8 mouse cellular contexts compared by ENCODE assay signal in the genomic region with DNA sequence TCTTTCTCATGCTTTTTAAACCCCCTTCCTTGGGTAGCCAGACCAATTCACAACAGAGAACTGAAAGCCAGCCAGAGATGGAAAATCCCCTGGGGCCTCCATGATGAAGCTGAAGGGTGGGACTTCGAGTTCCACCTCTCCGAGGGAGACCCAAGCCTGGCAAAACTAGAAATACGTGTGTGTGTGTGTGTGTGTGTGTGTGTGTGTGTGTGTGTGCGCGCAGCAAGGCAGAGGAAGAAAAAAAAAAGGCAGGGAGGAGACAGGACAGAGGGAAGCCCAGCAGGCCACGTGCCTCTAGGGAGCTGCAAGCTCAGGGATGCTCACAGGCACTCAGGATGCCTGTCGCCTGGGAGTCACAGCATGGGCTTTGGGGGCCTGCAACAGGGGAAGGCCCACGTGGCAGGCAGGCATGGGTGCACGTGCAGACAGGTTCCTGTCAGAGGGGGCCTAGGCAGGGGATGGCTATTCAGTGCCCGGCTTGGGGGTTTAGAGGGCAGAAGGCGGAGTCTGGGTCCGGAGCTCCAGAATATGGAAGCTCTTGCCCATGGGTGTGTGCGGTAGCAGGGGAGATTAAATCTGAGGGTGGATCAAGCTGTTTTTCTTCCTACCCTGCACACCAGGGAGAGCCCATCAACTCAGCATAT. TPM values are rescaled to one million over a fixed set of nuclear protein-coding genes. Genes with fewer than 3 reads are reported as not detected.
A peak's percentile ranks its signal among the peaks of the same experiment; 100 is the strongest.
DNase-seq lines count a peak whose midpoint lies in the region; ATAC-seq and TF ChIP-seq lines count a peak whose summit lies in the region.

No protein-coding gene starts in this region.

- peak; percentile 10 for ATAC-seq in kidney, embryonic 15.5 days (replicated peaks; ENCODE audit: low FRiP score)
- peak; percentile 25 for ATAC-seq in intestine, embryonic 14.5 days (replicated peaks; ENCODE audit: low FRiP score, low TSS enrichment, low read depth)
- ATAC-seq in stomach, embryonic 16.5 days (ENCODE audit: insufficient read depth, low FRiP score) = peak; percentile 5; the same call in 1 of the 2 replicates

- peak overlapping the region; percentile 61 for H3K4me2 ChIP-seq in kidney, embryonic 15.5 days
- H3K4me2 ChIP-seq in intestine, embryonic 14.5 days (ENCODE audit: low read length) = peak overlapping the region; percentile 64
- H3K4me2 ChIP-seq in stomach, embryonic 16.5 days (ENCODE audit: low read depth, low read length) = peak overlapping the region; percentile 58

- peak overlapping the region; percentile 93 for H3K27ac ChIP-seq in kidney, embryonic 15.5 days
- H3K27ac ChIP-seq in ES-E14 (ENCODE audit: insufficient read depth, low read depth, low read length, poor library complexity, severe bottlenecking) = peak overlapping the region; percentile 65
- peak overlapping the region; percentile 93 for H3K27ac ChIP-seq in embryonic fibroblast, embryonic 13.5 days (ENCODE audit: insufficient read depth, low read length)
- H3K27ac ChIP-seq in intestine, embryonic 14.5 days (ENCODE audit: low read depth) = peak overlapping the region; percentile 96
- peak overlapping the region; percentile 100 for H3K27ac ChIP-seq in stomach, embryonic 16.5 days (ENCODE audit: low read length)

- no peaks in the 10 kb centered on the region for H3K27me3 ChIP-seq in kidney, embryonic 15.5 days
- no peaks in the 10 kb centered on the region for H3K27me3 ChIP-seq in intestine, embryonic 14.5 days (replicated peaks; ENCODE audit: control insufficient read depth, insufficient read depth, low read length)
- H3K27me3 ChIP-seq in stomach, embryonic 16.5 days (ENCODE audit: control insufficient read depth, insufficient read depth, low read length) = no peaks in the 10 kb centered on the region

- DNase-seq in kidney, postnatal 14 days = no peak
- DNase-seq in ES-E14 (ENCODE audit: low read depth, low spot score) = no peak
- no peak for DNase-seq in intestine, embryonic 14.5 days (ENCODE audit: low spot score)
- peak; percentile 58 for DNase-seq in mesoderm, embryonic 11.5 days (ENCODE audit: low read depth, low spot score)
- no peak for DNase-seq in frontal cortex, postnatal 10 days (ENCODE audit: low spot score in 2 of 2)

- peaks cover 81% of the 10 kb centered on the region for H3K4me1 ChIP-seq in kidney, embryonic 15.5 days
- H3K4me1 ChIP-seq in ES-E14 (ENCODE audit: control insufficient read depth in 2 of 2, insufficient read depth in 2 of 2, low read length in 2 of 2, poor library complexity in 1 of 2) = peaks cover 20 to 54% of the 10 kb centered on the region in 2 experiments
- H3K4me1 ChIP-seq in embryonic fibroblast, embryonic 13.5 days (ENCODE audit: control insufficient read depth, insufficient read depth, low read length) = peaks cover 43% of the 10 kb centered on the region
- peaks cover 74% of the 10 kb centered on the region for H3K4me1 ChIP-seq in intestine, embryonic 14.5 days (replicated peaks; ENCODE audit: control insufficient read depth, insufficient read depth, low read length)
- peaks cover 83% of the 10 kb centered on the region for H3K4me1 ChIP-seq in stomach, embryonic 16.5 days (ENCODE audit: control insufficient read depth, insufficient read depth, low read length)

- 0 out of 2 replicates have a peak, but pooled peaks have one; percentile 16 for TF ChIP-seq POLR2A in embryonic fibroblast, embryonic 13.5 days (IDR thresholded peaks at IDR 0.05; ENCODE audit: low read depth, low read length)

- WGBS in kidney, embryonic 15.5 days = 9% methylated on average over 13 of the region's 13 CpGs
- WGBS in intestine, embryonic 14.5 days = 6% methylated on average over 13 of the region's 13 CpGs
- WGBS in stomach, embryonic 16.5 days = 7% methylated on average over 13 of the region's 13 CpGs

- in situ Hi-C loops in ES-E14 (cut with MboI; ENCODE audit: low sequenced_read_pairs in 2 of 2, unreplicated experiment in 2 of 2) = no loop called here

- peaks cover 31% of the 10 kb centered on the region for H3K36me3 ChIP-seq in kidney, embryonic 15.5 days
- peaks cover 22% of the 10 kb centered on the region; the same call in 1 of the 2 replicates for H3K36me3 ChIP-seq in ES-E14 (ENCODE audit: control insufficient read depth, insufficient read depth, low read length, poor library complexity, severe bottlenecking)
- H3K36me3 ChIP-seq in intestine, embryonic 14.5 days (ENCODE audit: control insufficient read depth, insufficient read depth, low read length) = peaks cover 30% of the 10 kb centered on the region
- H3K36me3 ChIP-seq in stomach, embryonic 16.5 days (ENCODE audit: control insufficient read depth, insufficient read depth, low read length) = peaks cover 17% of the 10 kb centered on the region

- H3K4me3 ChIP-seq in kidney, embryonic 15.5 days (replicated peaks) = peak overlapping the region; percentile 42
- peak overlapping the region; percentile 66 to 68 for H3K4me3 ChIP-seq in ES-E14 (ENCODE audit: insufficient read depth in 1 of 2, low read depth in 1 of 2, low read length in 2 of 2, poor library complexity in 1 of 2, severe bottlenecking in 1 of 2)
- H3K4me3 ChIP-seq in embryonic fibroblast, embryonic 13.5 days (ENCODE audit: insufficient read depth, low read length) = peak overlapping the region; percentile 32
- H3K4me3 ChIP-seq in intestine, embryonic 14.5 days (ENCODE audit: low read depth, low read length) = peak overlapping the region; percentile 39
- H3K4me3 ChIP-seq in stomach, embryonic 16.5 days (replicated peaks; ENCODE audit: low read length) = peak overlapping the region; percentile 45

- H3K9me3 ChIP-seq in kidney, embryonic 15.5 days (replicated peaks) = no peaks in the 10 kb centered on the region
- H3K9me3 ChIP-seq in ES-E14 (ENCODE audit: control insufficient read depth, insufficient read depth, low read depth, low read length) = no peaks in the 10 kb centered on the region
- no peaks in the 10 kb centered on the region for H3K9me3 ChIP-seq in intestine, embryonic 14.5 days (ENCODE audit: control insufficient read depth, low read length)
- H3K9me3 ChIP-seq in stomach, embryonic 16.5 days (replicated peaks; ENCODE audit: control insufficient read depth, low read length) = no peaks in the 10 kb centered on the region

- H3K9ac ChIP-seq in kidney, embryonic 15.5 days = peak overlapping the region; percentile 42
- H3K9ac ChIP-seq in ES-E14 (ENCODE audit: insufficient read depth, low read depth, low read length, poor library complexity, severe bottlenecking) = peak overlapping the region; percentile 71
- peak overlapping the region; percentile 64 for H3K9ac ChIP-seq in intestine, embryonic 14.5 days (ENCODE audit: low read length)
- peak overlapping the region; percentile 82 for H3K9ac ChIP-seq in stomach, embryonic 16.5 days (ENCODE audit: low read length)

- TF ChIP-seq CTCF in embryonic fibroblast, embryonic 13.5 days (IDR thresholded peaks at IDR 0.05; ENCODE audit: borderline replicate concordance, insufficient read depth, low read length) = no peak

TF ChIP-seq in ES-E14, 5 proteins besides CTCF, POLR2A, EP300 and RAD21:
- TF ChIP-seq CHD2 (IDR thresholded peaks at IDR 0.05; ENCODE audit: low read depth, low read length) (no peak), HCFC1 (IDR thresholded peaks at IDR 0.05; ENCODE audit: borderline replicate concordance, insufficient read depth, low read length) (no peak), ZC3H11A (IDR thresholded peaks at IDR 0.05; ENCODE audit: borderline replicate concordance, low read depth, low read length) (no peak), MAFK (IDR thresholded peaks at IDR 0.05; ENCODE audit: insufficient read depth, low read depth, low read length) (no peak), ZNF384 (IDR thresholded peaks at IDR 0.05; ENCODE audit: low read depth, low read length) (no peak)
TF ChIP-seq in ES-E14: peak in this region for 0.

RNA-seq across cellular contexts. Expression of gene Pnma1, which starts 28.0 kb away (rescaled TPM):
- 1.00 and 1.0 TPM in 2 replicates for polyA plus RNA-seq in kidney, embryonic 15.5 days (2015; fragmentation: Nextera tagmentation; extraction: Ambion mirVana)
- total RNA-seq in ES-E14 (2012; rRNA removed) = 0.80 and 1.5 TPM in 2 replicates
- polyA plus RNA-seq in embryonic fibroblast, embryonic 13.5 days (2011; ENCODE audit: insufficient read length, low read depth, missing spikeins) = 0.30 and 0.35 TPM in 2 replicates
- polyA plus RNA-seq in intestine, embryonic 14.5 days (2014; fragmentation: Nextera tagmentation; extraction: Ambion mirVana) = 0.56 and 0.84 TPM in 2 replicates
- 0.70 and 0.71 TPM in 2 replicates for polyA plus RNA-seq in stomach, embryonic 16.5 days (2015; fragmentation: Nextera tagmentation; extraction: Ambion mirVana)

RNA-seq across cellular contexts. Expression of gene Elmsan1, which starts 42.4 kb away (rescaled TPM):
- 8.7 and 10.8 TPM in 2 replicates for polyA plus RNA-seq in kidney, embryonic 15.5 days (2015; fragmentation: Nextera tagmentation; extraction: Ambion mirVana)
- 9.6 and 19.3 TPM in 2 replicates for total RNA-seq in ES-E14 (2012; rRNA removed)
- 20.6 and 21.3 TPM in 2 replicates for polyA plus RNA-seq in embryonic fibroblast, embryonic 13.5 days (2011; ENCODE audit: insufficient read length, low read depth, missing spikeins)
- polyA plus RNA-seq in intestine, embryonic 14.5 days (2014; fragmentation: Nextera tagmentation; extraction: Ambion mirVana) = 8.2 and 8.8 TPM in 2 replicates
- polyA plus RNA-seq in stomach, embryonic 16.5 days (2015; fragmentation: Nextera tagmentation; extraction: Ambion mirVana) = 8.7 and 9.4 TPM in 2 replicates
